ENCODE assay signal across 8 mouse cellular contexts in the genomic region with DNA sequence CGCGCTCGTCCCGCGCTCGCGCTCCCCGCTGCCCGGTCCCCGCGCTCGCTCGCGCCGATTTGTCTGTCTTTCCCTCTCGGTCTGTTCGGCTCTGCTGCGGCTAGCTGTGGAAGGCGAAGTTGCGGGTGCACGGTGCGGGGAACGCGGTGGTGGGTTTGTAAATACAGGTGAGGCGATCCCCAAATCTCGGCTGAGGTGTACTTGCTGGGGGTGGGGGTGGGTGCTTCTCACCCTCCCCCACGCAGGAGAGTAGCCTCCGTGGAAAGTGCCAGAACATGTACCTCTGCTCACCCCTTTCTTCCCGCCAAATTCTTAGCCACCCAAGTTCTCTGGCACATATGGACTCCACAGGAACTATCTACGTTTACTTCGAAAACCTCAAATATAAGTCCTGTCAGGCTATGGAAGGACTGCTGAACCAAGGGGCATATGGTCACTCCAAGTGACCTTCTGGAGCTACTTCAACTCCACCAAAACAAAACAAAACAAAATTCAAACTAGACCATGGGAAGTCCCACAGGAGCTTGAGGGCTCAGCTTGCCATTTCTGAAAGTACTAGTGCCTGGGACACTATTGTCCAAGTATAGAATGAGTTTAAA. TPM values are rescaled to one million over a fixed set of nuclear protein-coding genes. Genes with fewer than 3 reads are reported as not detected.
DNase-seq lines count a peak whose midpoint lies in the region; ATAC-seq and TF ChIP-seq lines count a peak whose summit lies in the region.

A gene (minus strand): TSS at position 182 of the 599 bp plus-strand sequence.

- no peak for TF ChIP-seq CTCF in liver, embryonic 14.5 days (IDR thresholded peaks at IDR 0.05; ENCODE audit: low read depth)
- no peak for TF ChIP-seq CTCF in stomach, postnatal 0 days (IDR thresholded peaks at IDR 0.05; ENCODE audit: low read depth)

- H3K27ac ChIP-seq in lung, embryonic 16.5 days (ENCODE audit: low read length): peak within 1 kb of the TSS; percentile 78
- peak within 1 kb of the TSS; percentile 35 for H3K27ac ChIP-seq in liver, embryonic 14.5 days
- peak within 1 kb of the TSS; percentile 90 for H3K27ac ChIP-seq in stomach, postnatal 0 days (replicated peaks)

- DNase-seq in cerebellum, postnatal 4 days (ENCODE audit: low spot score in 2 of 2): no peak
- DNase-seq in lung, adult 18-20 months: no peak
- peak; percentile 5 for DNase-seq in heart, postnatal 4 days
- no peak for DNase-seq in liver, embryonic 14.5 days (ENCODE audit: low read depth in 3 of 3, low spot score in 3 of 3)
- no peak for DNase-seq in stomach, postnatal 0 days (ENCODE audit: low spot score)
- no peak for DNase-seq in urinary bladder, adult 2 months (ENCODE audit: low spot score)

- H3K27me3 ChIP-seq in lung, embryonic 16.5 days (ENCODE audit: control insufficient read depth, insufficient read depth, low read depth, low read length): no peaks in the 10 kb centered on the region
- no peaks in the 10 kb centered on the region; the same call in 1 of the 2 replicates for H3K27me3 ChIP-seq in liver, embryonic 14.5 days (ENCODE audit: control insufficient read depth, insufficient read depth, low read length)
- no peaks in the 10 kb centered on the region for H3K27me3 ChIP-seq in stomach, postnatal 0 days (ENCODE audit: control insufficient read depth, insufficient read depth, low read length)

- ATAC-seq in cerebellum, adult (ENCODE audit: insufficient number of reproducible peaks, low FRiP score, low TSS enrichment): 0 out of 2 replicates have a peak, but pooled peaks have one; percentile 37
- no peak; the same call in 1 of the 2 replicates for ATAC-seq in lung, embryonic 16.5 days (ENCODE audit: low read depth)
- ATAC-seq in liver, embryonic 14.5 days (ENCODE audit: insufficient read depth): peak; percentile 19; the same call in 1 of the 2 replicates
- no peak; the same call in 1 of the 2 replicates for ATAC-seq in stomach, postnatal 0 days (ENCODE audit: low FRiP score, low TSS enrichment)

- peak within 1 kb of the TSS; percentile 62 for H3K4me3 ChIP-seq in lung, embryonic 16.5 days (ENCODE audit: low read length)
- peak within 1 kb of the TSS; percentile 57 to 64 for H3K4me3 ChIP-seq in liver, embryonic 14.5 days (ENCODE audit: insufficient read depth in 1 of 2, low read depth in 2 of 2, low read length in 2 of 2)
- peak within 1 kb of the TSS; percentile 75 for H3K4me3 ChIP-seq in stomach, postnatal 0 days (ENCODE audit: low read depth, low read length)

- under 1% methylated on average over 31 of the region's 31 CpGs for WGBS in lung, embryonic 16.5 days
- 2% methylated on average over 31 of the region's 31 CpGs for WGBS in liver, embryonic 14.5 days (ENCODE audit: insufficient replicate concordance)
- under 1% methylated on average over 31 of the region's 31 CpGs for WGBS in stomach, postnatal 0 days

- H3K9ac ChIP-seq in lung, embryonic 16.5 days (ENCODE audit: low read length): peak within 1 kb of the TSS; percentile 78
- H3K9ac ChIP-seq in liver, embryonic 14.5 days (replicated peaks): peak within 1 kb of the TSS; percentile 57
- H3K9ac ChIP-seq in stomach, postnatal 0 days (ENCODE audit: low read length): peak within 1 kb of the TSS; percentile 86

- H3K36me3 ChIP-seq in lung, embryonic 16.5 days (ENCODE audit: control insufficient read depth, insufficient read depth, low read length): no peaks in the 10 kb centered on the region
- H3K36me3 ChIP-seq in liver, embryonic 14.5 days (replicated peaks; ENCODE audit: control insufficient read depth, insufficient read depth, low read depth): no peaks in the 10 kb centered on the region
- H3K36me3 ChIP-seq in stomach, postnatal 0 days (ENCODE audit: control insufficient read depth, insufficient read depth, low read length): no peaks in the 10 kb centered on the region

- no peak for TF ChIP-seq EP300 in liver, embryonic 14.5 days (IDR thresholded peaks at IDR 0.05; ENCODE audit: low read depth)
- no peak for TF ChIP-seq EP300 in stomach, postnatal 0 days (optimal IDR thresholded peaks at IDR 0.05)

- no peaks in the 10 kb centered on the region for H3K4me1 ChIP-seq in lung, embryonic 16.5 days (replicated peaks; ENCODE audit: control insufficient read depth, insufficient read depth, low read length)
- H3K4me1 ChIP-seq in liver, embryonic 14.5 days (replicated peaks; ENCODE audit: control insufficient read depth in 2 of 2, insufficient read depth in 2 of 2, low read length in 1 of 2): peaks cover 0 to 2% of the 10 kb centered on the region in 2 experiments; a peak in 2 of 4 replicates
- no peaks in the 10 kb centered on the region for H3K4me1 ChIP-seq in stomach, postnatal 0 days (replicated peaks; ENCODE audit: control insufficient read depth, insufficient read depth)

- no peaks in the 10 kb centered on the region for H3K9me3 ChIP-seq in lung, embryonic 16.5 days (ENCODE audit: control insufficient read depth, low read length)
- H3K9me3 ChIP-seq in liver, embryonic 14.5 days (ENCODE audit: control insufficient read depth, low read length): no peaks in the 10 kb centered on the region
- H3K9me3 ChIP-seq in stomach, postnatal 0 days (ENCODE audit: control insufficient read depth, low read length): no peaks in the 10 kb centered on the region

- peak within 1 kb of the TSS; percentile 58 for H3K4me2 ChIP-seq in lung, embryonic 16.5 days (ENCODE audit: low read depth, low read length)
- peak within 1 kb of the TSS; percentile 64 for H3K4me2 ChIP-seq in liver, embryonic 14.5 days (ENCODE audit: low read depth)
- H3K4me2 ChIP-seq in stomach, postnatal 0 days (replicated peaks; ENCODE audit: low read depth): peak within 1 kb of the TSS; percentile 93

RNA-seq across cellular contexts. Expression of the gene that starts here (rescaled TPM):
- polyA plus RNA-seq in lung, embryonic 16.5 days (2015; fragmentation: Nextera tagmentation; extraction: Ambion mirVana): 1.6 and 1.7 TPM in 2 replicates
- total RNA-seq in heart, postnatal 4 days (2021): 1 to 10 TPM in 1 of 2 experiments, under 1 TPM in 1; 0.93 to 1.0 TPM
- 0.06 and 0.10 TPM in 2 replicates for polyA plus RNA-seq in liver, embryonic 14.5 days (2012; rRNA removed)
- polyA plus RNA-seq in liver, embryonic 14.5 days (2014; fragmentation: Nextera tagmentation; extraction: Ambion mirVana): 0.25 TPM in 1 of 2 replicates, not detected in the other
- 1.1 TPM in 2 replicates for polyA plus RNA-seq in stomach, postnatal 0 days (2015; fragmentation: Nextera tagmentation; extraction: Ambion mirVana)
- 0.07 and 0.09 TPM in 2 replicates for polyA plus RNA-seq in urinary bladder, adult 2 months (2012; rRNA removed)

Comparison
In these comparisons a context has a peak if more than half of its experiments do, and no peak if none do; other contexts are left out.
1. Peak in ATAC-seq, H3K4me3 ChIP-seq, H3K27ac ChIP-seq, H3K9ac ChIP-seq and H3K4me2 ChIP-seq in liver, embryonic 14.5 days; RNA of the gene not detected or under 1 TPM.
2. H3K27ac ChIP-seq: peak in every context shown above with its lines; median percentile 90 in stomach, postnatal 0 days; 78 in lung, embryonic 16.5 days; 35 in liver, embryonic 14.5 days.